Mouse (Mus musculus): ENCODE data around the gene Thra.

The Thra gene

DNA sequence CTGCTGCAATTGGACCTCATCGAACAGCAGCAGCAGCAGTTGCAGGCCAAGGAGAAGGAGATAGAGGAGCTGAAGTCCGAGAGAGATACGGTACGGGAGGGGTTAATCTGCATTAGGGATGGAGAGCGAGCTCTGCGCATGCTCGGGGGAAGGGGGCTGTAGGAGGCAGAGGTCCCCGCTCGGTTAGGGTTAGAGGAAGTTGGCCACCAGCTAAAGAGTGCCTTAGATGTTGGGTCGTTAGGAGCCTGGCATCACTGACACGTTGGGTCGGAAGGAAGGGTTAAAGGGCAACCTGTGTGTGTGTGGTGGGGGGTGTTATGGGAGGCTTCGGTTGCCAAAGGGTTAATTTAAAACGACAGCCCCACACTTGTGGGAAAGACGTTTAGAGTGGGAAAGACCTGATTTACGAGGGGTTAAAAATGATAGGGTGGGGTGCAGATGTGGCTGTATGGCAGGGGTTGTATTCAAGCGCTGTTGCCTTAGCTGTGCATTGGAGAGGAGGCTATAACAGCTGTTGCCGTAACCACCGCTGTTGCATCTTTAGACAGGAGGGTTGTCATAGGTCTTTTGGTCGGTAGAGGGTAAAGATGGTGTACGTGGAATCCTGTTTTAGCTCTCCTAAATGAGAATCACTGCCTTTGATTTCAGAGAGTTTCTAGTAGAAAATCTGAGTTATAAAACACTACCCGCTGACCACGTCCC, 56.2 kb downstream of the Thra start:
- no peak for DNase-seq (ENCODE audit: low read depth)

GRCm38 (mm10) chr11:98797306-98797705, 56.9 kb downstream of the Thra start:
- DNase-seq (ENCODE audit: low read depth) = no peak

- DNase-seq (ENCODE audit: low read depth) = no peak
These were observed 57.5 kb downstream of the Thra start for GRCm38 (mm10) chr11:98797909-98798308.

DNA sequence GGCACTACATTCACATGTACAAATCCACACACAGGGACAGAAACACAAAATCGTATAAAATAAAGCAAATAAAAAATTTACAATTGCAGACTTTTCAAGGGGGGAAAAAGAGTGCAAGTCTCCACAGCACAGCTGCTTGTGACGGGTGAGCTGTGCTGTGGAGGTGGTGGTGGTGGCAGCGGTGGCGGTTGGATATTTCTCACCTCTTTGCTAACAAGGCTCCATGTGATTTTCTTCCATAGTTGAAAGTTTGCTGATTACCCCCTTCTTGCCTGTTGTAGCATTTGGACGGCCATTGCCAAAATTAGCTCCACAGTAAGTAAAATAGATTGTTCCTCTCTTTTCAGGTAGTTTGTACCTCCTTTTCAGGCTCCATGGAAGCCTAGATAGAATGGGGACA, 64.2 kb downstream of the Thra start, which contains the start of gene Casc3:
TSS of gene Casc3 (plus strand) at position 301 of the 400 bp plus-strand sequence.
- DNase-seq (ENCODE audit: low read depth) = no peak

DNA sequence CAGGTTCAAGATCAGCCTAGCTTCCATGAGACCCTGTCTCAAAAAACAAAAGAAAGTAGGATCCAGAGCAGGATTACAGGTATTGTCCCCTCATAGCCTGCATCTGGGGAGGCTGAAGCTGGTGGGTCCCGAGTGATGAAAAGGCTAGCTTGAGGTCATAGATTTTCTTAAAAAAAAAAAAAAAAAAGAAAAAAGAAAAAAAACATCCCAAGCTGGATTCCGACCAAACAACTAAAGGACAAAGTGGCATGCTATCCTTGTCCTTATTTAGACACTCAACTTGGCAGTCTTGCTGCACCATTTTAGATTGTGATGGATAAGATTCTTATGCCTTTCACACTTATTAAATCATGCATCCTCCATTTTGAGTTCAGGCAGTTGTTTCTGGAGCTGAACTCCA, 68.0 kb downstream of the Thra start:
- no peak for DNase-seq (ENCODE audit: low read depth)

DNA sequence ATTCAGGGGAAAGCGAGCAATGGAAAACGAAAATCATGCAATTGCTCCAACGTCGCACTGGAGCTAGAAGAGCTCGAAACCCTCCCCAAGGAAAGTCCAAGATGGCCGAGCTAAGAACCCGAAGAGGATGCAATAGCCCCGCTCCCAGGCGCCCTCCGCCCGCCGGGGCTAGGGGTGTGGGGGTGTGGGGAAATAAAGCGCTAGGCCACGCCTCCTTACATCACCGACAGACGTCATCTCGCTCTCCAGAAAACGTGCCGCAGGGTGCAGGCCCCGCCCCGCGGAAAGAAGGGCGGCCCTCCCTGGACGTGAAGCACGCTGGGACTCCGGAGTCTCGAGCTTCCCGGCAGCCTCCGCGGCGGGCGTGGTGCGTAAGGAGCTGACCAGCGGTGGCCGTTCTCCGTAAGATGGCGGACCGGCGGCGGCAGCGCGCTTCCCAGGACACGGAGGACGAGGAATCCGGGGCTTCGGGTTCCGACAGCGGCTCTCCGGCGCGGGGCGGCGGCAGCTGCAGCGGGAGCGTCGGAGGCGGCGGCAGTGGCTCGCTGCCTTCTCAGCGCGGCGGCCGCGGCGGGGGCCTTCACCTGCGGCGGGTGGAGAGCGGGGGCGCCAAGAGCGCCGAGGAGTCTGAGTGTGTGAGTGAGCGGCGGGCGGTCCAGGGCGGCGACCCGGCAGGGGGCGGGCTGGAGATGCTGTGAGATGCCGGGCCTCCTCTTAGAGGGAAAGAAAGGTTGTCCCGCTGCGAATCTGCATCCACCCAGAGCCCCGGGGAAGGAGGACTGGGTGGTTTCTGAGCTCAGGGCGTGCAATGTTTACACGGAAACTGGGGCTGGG, 69.2 kb downstream of the Thra start:
- DNase-seq (ENCODE audit: low read depth) = peak; percentile 94

DNA sequence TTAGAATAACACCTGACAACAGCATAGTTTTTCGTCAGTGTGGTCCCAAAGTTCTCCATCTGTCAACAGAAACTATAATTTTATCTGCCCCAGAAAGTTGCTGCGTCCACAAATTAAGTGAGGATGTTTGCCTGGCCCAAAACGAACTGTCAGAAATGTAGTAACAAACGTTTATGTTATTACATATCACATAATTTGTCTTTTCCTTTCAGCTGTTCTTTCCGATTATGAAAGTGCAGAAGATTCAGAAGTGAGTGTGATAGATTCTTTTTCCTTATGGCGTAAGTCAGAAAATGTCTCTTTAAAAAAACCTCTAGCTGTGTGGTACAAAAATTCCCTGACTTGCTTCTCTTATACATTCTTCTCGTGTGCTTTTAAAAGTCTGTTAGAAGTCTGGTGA, 70.2 kb downstream of the Thra start:
- no peak for DNase-seq (ENCODE audit: low read depth)

DNA sequence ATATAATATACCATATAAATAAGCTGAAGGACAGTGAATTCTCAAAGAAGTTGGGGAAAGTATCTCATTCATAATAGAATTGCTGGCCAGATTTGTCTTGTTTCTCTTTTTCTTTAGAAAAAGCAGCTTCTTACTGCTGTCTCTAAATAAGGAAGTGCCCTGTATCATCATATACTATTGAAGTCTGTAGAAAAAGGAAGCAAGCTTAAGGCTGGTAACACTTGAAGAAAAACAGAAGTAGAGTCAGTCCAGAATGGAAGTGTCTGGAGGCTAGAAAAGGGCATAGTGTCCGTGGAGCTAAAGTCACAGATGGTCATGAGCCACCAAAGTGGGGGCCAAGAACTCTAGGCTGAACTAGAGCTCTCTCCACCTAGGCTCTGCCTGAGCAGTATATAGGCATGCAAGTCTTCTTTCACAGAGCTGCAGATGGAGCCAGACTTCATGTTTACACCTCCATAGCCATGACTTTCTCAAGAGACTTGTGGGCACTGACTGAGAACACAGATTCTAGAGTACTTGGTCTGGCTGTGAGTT, 76.3 kb downstream of the Thra start:
- no peak for DNase-seq (ENCODE audit: low read depth)
